Mouse (Mus musculus) layer of hippocampus, postnatal 10 days (tissue): ENCODE measurements at regions not wholly inside any gene's neighbourhood (a gene's known extent, or its start where the extent isn't known, plus 50 kb on each side); places are given as distances from the start of the nearest gene placed in this dataset.

Experiments
- DNase-seq, 2 experiments: peaks; one replicate each; pipeline ENCODE4 v3.0.0; 2021; ENCODE audit warnings: low spot score in 2 of 2

DNA sequence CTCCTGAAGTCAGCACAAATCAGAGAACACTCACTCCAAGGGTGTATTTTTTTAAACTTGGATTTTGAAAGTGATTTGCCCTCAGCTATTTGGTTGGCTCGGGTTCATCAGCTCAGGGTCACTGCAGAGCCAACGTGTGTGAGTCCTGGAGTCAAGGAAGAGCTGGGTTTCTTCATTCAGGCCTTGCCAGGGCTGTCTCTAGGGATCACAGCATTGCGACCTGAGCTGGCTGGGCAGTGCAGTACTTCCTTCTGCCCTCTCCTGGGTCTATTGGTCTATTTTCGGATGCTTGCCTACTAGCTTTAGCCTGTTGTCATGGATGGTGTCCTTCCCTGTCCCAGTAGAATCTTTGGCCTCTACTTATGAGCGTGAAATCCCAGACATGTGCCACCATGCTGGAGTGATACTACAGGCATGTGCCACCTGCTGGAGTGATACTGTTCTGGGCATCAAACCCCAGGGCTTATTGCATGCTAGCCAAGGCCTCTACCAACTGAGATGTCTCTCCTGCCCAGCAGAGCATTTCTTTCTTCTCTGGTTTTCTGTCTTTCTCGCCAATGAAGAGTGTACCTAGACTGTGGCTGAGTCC, 211.7 kb upstream of the Rbfox1 start:
- DNase-seq: no peak

DNA sequence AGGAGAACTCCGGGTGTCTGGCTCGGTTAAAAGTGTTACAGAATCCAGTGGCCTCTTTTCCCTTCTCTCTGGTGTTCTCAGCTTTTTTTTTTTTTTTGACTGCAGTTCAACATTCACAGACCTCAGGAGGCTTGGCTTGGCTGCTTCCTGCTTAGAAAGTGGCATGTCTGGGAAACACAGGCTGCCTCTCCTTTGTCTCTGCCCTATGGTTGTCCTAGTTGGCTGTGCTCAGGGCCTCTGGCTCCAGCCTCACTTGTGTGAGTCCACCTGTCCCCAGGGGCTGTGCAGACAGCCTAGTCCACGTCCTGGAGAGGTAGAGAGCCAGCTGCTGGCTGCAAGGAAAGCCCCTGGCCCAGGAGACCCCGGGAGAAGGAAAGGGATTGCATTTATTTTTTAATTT, 212.3 kb upstream of the Rbfox1 start:
- peak; percentile 41 to 54 for DNase-seq

DNA sequence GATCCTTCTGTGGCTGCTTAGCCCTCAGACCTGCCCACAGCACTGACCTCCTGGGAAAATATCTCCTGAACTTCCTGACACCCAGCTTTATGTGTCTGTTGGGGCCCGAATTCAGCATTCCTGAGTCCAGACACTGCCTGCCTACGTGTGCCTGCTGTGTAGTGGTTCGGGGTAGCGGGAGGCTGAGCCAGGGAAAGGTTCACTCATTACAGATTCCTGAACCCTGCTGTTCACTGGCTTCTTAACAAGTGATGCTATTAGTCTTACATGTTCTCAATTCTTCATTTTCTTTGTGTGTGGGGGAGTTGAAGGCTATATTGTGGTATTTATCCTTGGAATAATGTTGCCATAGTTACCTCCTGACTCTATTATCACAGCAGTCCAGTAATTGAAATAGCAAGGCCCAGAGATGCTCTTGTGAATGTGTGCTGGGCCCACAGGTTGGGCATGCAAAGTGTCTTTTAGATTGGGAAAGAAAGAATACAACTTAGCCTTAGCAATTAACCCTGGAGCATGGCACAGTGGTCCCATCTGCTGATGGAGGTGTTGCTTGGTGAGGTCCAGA, 216.7 kb upstream of the Rbfox1 start:
- DNase-seq: no peak

DNA sequence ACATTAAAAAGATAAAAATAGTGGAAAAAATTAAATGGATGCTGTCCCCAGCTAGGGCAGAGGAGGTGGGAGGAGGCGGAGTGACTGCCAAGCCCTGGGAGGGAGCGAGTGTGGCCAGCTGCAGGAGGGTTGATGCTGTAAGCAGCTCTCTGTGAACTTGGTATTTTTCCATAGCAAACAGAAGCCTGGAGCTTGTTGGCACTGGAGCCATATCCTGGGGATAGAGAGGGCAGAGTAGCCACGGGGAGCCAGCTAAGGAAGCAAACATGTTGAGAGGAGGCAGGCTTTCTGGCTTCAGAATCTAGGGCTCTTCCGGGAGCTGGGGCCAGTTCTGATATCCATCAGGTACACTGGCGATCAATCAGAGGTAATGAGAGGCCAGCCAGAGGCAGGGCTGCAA, 223.2 kb upstream of the Rbfox1 start:
- peak in 1 of 2 experiments; percentile 25 for DNase-seq

DNA sequence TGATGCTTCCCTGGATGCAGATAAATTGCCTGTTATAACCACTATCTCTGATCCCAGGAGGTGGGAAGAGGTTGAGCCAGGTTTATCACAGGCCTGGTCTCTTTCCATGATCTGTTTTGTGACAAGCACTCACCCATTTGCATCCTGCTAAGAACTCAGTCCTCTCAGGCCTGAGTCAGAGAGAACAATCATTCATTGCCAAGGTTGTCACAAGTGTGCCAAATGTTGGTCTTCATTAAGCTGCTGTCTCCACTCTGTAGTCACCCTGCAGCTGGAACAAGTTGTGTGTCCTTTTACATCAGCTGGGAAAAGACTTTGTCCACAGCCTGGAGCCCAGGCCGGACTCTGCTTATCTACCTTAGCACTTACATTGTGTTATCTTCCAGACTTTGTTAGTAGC, 233.6 kb upstream of the Rbfox1 start:
- no peak for DNase-seq

DNA sequence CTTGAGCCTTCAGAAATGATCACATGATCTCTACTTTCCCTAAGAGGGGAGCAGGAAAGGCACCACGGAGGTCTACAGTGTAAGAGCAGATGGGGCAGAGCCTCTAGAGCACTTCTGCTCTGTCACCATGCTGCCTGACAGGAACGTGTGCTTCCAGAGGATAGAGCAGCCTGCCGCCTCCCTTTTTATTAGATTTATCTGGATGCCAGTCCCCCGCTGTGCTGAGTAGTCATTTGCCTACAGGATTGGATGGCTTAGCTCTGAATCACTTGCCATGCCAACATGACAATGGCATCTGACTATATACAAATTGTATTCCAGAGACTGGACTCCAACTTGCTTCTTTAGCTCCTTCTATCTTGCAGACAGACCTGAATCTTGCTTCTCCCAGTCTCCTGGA, 234.2 kb upstream of the Rbfox1 start:
- DNase-seq: no peak

DNA sequence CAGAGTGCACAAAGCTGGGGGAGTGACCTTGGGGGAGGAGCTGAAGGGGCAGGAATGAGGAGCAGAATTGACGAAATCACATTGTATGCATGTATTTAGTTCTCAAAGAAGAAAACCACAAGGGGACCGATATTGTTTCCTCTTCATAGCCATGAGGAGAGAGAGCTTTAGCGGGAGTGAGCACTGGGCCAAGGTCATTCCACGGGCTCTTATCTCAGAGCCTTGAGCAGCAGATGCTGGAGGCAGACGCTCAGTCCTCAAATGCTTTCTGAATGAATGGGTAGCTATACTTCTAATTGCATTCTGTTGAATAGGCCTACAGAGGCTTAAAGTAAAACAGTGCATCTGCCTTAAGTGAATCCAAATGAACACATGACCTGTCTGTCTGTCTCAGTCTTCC, 245.2 kb upstream of the Rbfox1 start:
- no peak for DNase-seq

DNA sequence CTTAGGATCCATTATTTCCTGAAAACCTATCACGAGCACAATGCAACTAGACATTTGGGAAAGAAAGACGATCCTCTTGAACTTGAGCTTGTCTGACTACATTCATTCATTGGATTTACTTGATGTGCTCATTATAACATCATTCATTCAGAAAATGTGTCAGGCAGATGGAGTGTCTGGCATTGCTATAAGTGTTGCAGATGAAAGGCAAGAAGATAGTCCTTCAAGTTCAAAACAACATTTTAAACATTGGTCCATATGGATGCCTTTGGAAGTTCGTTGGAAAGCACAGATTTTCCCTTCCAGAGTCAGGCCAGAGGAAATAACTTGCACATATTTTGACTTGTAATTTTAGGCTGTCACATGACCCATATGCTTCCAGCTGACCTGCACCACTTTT, 255.2 kb upstream of the Rbfox1 start:
- DNase-seq: no peak

DNA sequence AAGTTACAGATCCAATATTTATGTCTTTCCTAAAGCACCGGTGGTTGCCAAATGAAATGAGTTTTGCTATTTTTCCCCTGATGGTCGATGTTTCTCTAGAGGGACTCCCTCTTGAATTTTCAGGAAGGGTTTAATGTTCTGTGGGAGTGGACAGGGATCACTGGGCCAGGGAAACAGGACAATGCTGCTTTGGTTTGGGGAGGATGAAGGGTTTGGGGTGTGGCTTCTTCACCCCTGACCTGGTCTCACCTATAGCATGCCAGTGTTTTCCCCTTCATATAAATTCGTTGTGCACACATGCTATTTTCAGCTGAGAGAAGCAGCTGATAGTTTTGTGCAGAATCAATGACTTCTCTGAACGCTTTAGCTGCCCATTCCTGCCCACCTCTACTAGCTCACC, 257.2 kb upstream of the Rbfox1 start:
- no peak for DNase-seq

DNA sequence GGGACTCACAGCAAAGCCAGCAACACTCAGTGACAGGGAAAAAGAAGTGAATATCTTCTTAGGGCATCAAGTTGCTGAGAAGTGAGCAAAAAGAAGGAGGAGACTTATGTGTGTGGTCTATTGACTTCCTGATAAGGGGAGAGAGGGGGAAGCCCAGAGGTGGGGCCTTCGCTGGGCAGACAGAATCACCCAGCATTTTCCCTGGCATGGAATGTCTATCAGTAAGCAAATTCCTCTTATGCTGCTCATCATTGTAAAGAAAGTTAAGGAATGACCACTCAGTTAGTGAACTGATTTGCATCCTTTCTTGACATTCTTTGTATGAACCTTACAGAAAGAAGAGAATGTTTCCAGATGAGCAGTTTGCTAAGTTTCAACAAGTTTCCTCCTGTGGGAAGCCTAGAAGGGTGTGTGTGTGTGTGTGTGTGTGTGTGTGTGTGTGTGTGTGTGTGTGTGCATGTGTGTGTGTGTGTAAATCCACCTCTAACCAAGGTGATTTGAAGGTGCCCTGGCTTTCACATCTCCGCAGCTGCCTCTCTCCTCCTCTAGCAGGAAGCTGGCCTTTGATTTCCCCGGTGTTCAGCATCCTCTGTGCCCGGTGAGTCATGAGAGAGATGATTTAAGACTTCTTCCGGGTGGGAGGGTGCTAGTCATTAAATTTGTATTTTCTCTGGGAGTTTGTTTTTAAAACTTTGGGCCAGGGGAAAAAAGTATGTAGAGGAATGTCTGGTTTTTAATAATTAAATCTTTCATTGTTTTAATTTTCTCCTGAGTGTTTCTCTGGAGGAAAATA, 257.8 kb upstream of the Rbfox1 start:
- no peak for DNase-seq

DNA sequence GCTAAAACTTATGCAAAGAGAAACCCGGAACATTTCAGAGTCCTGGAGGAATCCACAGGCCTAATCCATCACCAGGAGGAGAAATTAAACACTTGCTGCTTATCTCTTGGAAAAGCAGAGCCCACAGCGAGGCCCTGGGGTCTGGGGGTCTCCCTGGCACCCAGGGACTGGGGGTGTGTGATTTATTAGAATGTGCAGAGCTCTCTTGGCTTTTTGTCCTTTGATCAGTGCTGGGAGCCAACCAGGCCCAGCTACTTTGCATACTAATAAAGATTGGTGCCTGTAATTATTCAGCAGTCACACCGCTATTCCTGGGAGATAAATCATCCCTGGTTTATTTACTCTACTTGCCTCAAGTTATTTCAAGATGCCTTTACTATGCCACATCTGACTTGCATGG, 260.0 kb upstream of the Rbfox1 start:
- no peak for DNase-seq

DNA sequence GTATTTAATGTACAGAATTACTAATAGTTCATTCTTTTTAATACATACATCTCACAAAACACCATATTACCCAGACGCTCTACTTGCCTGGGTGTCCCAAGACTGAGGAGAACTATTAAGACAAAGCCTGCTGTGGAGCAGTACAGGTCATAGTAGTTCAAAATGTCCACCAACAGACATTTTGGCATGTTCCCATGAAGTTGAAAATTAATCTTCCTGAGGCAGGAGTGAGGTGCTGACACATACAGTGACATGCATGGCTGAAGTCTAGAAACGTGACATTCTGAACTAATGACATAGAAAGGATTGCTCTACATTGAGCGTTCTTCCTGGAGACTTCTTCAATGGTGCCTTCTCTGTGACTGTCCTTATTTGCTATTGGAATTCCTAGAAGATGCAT, 264.6 kb upstream of the Rbfox1 start:
- no peak for DNase-seq

DNA sequence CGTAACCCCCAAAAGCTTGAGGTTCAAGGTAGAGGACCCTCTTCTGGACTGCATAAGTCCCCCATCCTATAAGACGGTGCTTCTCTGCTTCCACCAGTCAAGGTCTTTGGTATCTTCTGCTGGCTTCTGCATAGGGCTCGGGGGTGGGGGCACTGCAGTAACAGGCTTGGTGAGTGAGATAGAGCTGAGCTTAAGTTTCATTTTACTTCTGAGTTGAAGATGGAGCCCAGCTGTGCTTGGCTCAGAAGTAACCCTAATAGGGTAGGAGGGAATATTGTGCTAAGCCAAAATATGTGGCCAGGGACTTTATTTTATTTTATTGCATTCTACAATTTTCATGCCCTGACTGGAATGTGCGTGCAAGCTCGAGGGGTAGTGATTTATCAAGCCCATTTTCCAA, 268.8 kb upstream of the Rbfox1 start:
- no peak for DNase-seq

DNA sequence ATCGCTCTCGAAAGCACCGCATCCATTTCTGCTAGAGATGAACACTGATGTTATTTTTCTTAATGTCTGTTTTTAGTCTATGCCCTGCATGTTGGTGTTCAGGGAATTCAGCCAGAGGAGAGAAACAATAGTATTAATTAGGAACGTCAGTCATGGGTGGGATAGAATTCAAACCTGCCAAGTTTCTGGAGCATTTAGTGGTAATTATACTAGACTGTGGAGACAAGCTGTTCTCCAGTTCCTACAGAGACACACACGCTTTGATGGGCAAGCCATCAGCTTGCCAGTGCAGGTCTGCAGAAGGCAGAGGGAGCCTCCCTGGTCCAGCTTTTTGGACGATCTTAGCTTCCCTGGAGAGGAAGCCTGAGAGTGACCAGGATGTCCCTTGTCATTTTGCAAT, 289.8 kb upstream of the Rbfox1 start:
- no peak for DNase-seq

DNA sequence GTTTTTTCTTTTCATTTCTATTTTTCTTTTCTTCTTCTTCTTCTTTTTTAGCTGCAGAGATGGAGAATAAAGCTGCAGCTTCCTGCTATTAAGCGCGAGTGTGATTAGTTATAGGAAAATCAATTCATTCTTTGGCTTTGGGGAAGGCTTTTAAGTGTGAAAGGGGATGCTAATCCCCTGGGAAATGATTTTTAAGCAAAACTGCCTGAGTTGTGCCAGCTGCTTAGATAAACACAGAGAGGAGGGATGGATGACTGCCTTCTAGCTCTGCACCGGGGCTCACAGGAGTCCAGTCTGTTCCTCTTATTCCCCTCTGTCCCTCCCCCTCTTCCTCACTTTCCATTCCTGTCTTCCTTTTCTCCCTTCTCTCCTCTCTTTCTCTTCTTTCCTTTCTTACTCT, 306.8 kb upstream of the Rbfox1 start:
- DNase-seq: no peak

DNA sequence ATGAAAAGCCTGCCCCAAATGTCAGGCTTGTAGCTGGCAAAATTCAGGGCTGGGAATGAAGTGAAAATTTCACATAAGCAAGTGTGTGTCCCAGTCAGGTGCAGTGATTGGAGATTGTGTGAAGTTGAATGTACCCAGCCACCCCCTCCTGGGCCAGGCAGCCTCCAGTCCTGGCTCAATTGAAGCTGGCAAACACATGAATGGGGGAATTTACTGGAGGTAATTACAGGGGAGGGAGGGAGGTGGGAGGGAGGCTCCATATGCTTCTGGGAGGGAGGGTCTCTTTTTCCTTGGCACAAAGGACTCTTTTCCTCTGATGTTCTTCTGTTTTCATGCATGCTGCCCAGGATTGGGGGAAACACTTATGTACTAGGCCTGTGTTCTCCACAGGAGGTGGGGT, 312.4 kb upstream of the Rbfox1 start:
- no peak for DNase-seq

DNA sequence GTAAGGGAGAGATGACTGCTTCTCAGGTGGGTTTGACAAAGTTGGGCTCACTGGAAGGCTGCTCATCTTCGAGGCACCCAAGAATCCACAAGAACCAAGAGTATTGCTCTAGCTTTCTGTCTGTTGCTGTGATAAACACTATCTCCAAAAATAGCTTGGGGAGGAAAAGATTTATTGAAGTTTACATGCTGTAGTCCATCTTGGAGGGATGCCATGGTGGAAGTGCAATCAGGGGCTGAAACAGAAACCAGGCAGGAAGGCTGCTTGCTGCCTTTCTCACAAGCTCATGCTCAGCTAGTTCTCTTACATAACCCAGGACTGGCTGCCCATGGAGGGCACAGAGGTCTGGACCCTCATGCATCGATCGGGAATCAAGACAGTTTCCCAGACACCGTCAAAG, 314.5 kb upstream of the Rbfox1 start:
- no peak for DNase-seq

DNA sequence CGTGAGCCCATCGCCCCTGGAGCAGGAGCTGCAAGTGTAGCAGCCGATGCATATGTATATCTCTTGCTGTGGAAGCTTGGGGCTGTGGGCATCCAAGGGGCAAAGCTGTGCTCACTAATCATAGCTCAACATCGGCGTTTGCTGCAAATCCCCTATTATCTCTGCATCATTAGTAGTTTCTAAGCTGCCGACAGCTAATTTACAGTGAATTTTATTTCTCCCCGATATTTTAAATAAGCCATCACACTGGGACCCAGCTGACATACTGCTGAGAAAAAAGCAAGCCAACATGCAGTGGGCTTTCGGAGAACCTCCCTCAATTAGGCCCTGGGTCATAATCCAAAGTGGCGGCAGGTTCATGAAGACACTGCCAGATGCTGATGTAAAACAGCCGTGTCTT, 313.3 kb upstream of the Eef2kmt start:
- DNase-seq: no peak

DNA sequence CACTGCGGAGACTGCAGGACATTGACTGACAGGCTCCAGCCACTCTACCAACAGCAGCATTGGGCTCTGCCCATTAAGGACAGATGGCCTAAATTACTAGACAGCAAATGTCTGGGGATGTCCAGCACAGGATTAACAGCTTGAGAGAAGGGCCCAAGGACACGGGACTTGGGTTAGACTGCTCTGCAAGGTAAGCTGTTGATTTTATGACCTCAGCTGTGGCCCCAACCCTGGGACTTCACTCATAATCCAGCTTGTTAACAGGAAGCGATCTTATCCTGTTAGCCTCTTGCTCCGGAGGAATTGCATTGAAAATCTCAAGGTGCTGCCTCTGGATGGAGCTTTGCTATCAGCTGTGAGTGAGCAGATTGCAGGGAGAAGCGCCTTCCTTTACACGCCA, 293.2 kb upstream of the Eef2kmt start:
- DNase-seq: no peak

DNA sequence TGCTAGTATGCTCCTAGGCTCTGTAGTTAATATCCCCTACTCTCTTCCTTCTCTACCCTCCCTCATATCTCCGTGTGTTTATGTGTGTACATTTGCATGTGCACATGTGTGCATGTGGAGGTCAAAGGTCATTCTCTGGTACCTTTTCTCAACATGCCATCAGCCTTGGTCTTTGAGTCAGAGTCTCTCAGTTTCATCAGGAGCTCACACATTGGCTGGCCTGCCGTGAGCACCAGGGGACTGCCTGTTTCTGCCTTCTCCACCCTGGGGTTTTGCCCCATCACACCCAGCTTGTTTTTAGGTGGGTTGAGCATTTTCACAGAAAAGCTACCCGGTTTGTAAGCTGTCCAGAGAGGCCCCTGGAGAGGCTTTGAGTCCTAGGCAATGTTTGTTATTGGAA, 292.8 kb upstream of the Eef2kmt start:
- DNase-seq: no peak

DNA sequence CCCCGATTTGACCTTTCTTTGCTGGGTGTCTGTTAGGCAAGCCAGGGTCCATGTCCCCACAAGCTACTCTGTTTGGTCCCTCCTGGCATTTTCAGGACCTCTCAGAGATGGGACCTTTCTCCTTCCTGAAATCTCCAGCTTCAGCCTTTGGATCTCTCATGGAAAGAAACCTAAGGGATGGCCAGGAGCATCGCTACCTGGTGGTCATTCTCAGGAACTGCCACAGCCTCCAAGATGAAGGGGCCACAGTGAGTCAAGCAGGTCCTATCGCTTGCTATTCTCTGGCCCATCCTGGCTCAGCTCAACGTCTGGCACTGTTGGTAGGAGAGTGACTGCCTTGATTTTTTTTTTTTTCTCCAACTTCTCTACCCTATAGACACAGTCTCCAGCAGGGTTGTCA, 291.0 kb upstream of the Eef2kmt start:
- DNase-seq: no peak

DNA sequence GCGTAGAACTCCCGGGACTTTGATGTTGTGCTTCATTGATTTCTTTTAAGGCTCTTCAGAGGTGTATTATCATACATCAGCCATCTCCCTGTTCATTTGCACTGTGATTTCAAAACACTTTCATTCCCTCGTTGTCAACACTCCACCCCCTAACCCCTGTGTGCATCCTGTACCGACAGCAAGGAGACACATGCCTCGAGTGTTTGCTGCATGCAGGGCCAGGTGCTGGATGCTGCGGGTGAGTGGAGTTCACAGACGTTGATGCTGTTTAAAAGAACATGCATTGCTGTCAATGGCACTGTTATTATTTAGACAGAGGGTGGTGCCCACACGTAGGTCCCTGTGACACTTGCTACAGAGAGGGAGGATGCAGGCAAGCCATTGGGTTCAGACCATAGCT, 290.0 kb upstream of the Eef2kmt start:
- no peak for DNase-seq

DNA sequence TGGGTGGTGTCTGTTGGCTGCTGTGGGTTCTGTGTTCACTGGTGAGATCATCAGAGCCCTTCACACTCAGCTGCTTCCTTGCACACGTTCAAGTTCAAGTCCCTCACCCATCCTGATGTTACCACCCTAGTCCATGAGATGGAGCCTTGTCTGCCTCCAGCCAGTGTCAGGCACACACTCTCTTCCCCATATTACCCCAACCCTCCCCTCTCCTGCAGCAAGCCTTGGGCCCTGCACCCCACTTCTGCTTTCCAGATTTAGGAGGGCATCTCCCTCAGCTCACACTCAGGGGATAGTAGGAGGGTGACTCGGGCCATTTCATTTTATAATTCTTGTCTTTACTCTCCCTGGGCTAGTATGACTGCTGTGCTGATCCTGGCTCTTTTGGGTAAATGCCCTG, 288.7 kb upstream of the Eef2kmt start:
- DNase-seq: no peak
